Mouse (Mus musculus) kidney, embryonic 15.5 days (tissue): ENCODE data around the gene Idh1. TPM values are rescaled to one million over a fixed set of nuclear protein-coding genes. Genes with fewer than 3 reads are reported as not detected.

Source experiments
- ATAC-seq: fragments of 200-750 bp; cut with Nextera tagmentation; replicated peaks from 2 replicates; pipeline ENCODE4 v1.8.0; 2017; ENCODE audit warnings: moderate TSS enrichment; ENCODE audit not compliant: low FRiP score
- H3K27ac ChIP-seq: fragments of 300-500 bp; sonication (generic); 2 replicates; pipeline ENCODE4 v1.5.1; 2015; ENCODE audit warnings: mild to moderate bottlenecking, inconsistent platforms
- H3K27me3 ChIP-seq: fragments of 300-500 bp; sonication (generic); 2 replicates; pipeline ENCODE4 v1.6.1; 2015; ENCODE audit warnings: inconsistent platforms
- H3K36me3 ChIP-seq: fragments of 300-500 bp; sonication (generic); 2 replicates; pipeline ENCODE4 v1.6.1; 2015; ENCODE audit warnings: inconsistent platforms
- H3K4me1 ChIP-seq: fragments of 300-500 bp; sonication (generic); 2 replicates; pipeline ENCODE4 v1.6.1; 2015; ENCODE audit warnings: inconsistent platforms
- H3K4me2 ChIP-seq: fragments of 300-500 bp; sonication (generic); 2 replicates; pipeline ENCODE4 v1.6.1; 2015; ENCODE audit warnings: moderate library complexity, mild to moderate bottlenecking, inconsistent platforms
- H3K4me3 ChIP-seq: fragments of 300-500 bp; sonication (generic); replicated peaks from 2 replicates; pipeline ENCODE4 v1.5.1; 2015; ENCODE audit warnings: mild to moderate bottlenecking, inconsistent platforms
- H3K9ac ChIP-seq: fragments of 300-500 bp; sonication (generic); 2 replicates; pipeline ENCODE4 v1.6.1; 2015; ENCODE audit warnings: mild to moderate bottlenecking, inconsistent platforms
- H3K9me3 ChIP-seq: fragments of 300-500 bp; sonication (generic); replicated peaks from 2 replicates; pipeline ENCODE4 v1.6.1; 2016; ENCODE audit warnings: inconsistent platforms
- WGBS: fragments of 180-500 bp; shearing (Covaris S2); methylation state at CpG from one replicate; pipeline ENCODE4 v1.1.7; 2015; ENCODE audit warnings: mixed read lengths; 5-methylcytosine and 5-hydroxymethylcytosine counted together
- polyA plus RNA-seq: library from polyadenylated mRNA; unstranded; fragments of >200 nt; fragmentation: Nextera tagmentation; extraction: Ambion mirVana; gene quantifications from 2 replicates; pipeline ENCODE4 v1.2.1, GENCODE M21; 2015

The Idh1 gene
- polyA plus RNA-seq, 1 experiment from 2014 or later: 231 TPM

- no peaks in the 10 kb centered on the region for H3K9me3 ChIP-seq
- 90% methylated on average over 2 of the region's 2 CpGs for WGBS
- H3K9ac ChIP-seq: no peak overlapping the region
- peaks cover 11% of the 10 kb centered on the region for H3K4me1 ChIP-seq
- no peak overlapping the region for H3K4me3 ChIP-seq
- H3K27me3 ChIP-seq: no peaks in the 10 kb centered on the region
- H3K27ac ChIP-seq: no peak overlapping the region
- no peak for ATAC-seq
- H3K4me2 ChIP-seq: no peak overlapping the region
- peaks cover 54% of the 10 kb centered on the region for H3K36me3 ChIP-seq
Observed at GRCm38 (mm10) chr1:65173716-65174115, 12.6 kb downstream of the Idh1 start.

- H3K4me3 ChIP-seq: no peak overlapping the region
- no peak overlapping the region for H3K4me2 ChIP-seq
- H3K27me3 ChIP-seq: no peaks in the 10 kb centered on the region
- 92% methylated on average over 4 of the region's 4 CpGs for WGBS
- no peak for ATAC-seq
- no peaks in the 10 kb centered on the region for H3K9me3 ChIP-seq
- no peak overlapping the region for H3K9ac ChIP-seq
- H3K4me1 ChIP-seq: no peaks in the 10 kb centered on the region
- peaks cover 76% of the 10 kb centered on the region for H3K36me3 ChIP-seq
- H3K27ac ChIP-seq: no peak overlapping the region
Observed at GRCm38 (mm10) chr1:65171579-65171978, 14.7 kb downstream of the Idh1 start.

GRCm38 (mm10) chr1:65169947-65170346 lies 16.4 kb downstream of the Idh1 start:
- ATAC-seq: no peak
- Histone ChIP-seq H3K9me3 (no peaks in the 10 kb centered on the region), H3K27ac (no peak overlapping the region), H3K4me1 (no peaks in the 10 kb centered on the region), H3K4me2 (no peak overlapping the region), H3K9ac (no peak overlapping the region), H3K36me3 (peaks cover 92% of the 10 kb centered on the region), H3K4me3 (no peak overlapping the region), H3K27me3 (no peaks in the 10 kb centered on the region)
- 91% methylated on average over 5 of the region's 5 CpGs for WGBS

GRCm38 (mm10) chr1:65169536-65169935 lies 16.8 kb downstream of the Idh1 start:
- Histone ChIP-seq H3K9me3 (no peaks in the 10 kb centered on the region), H3K4me1 (no peaks in the 10 kb centered on the region), H3K4me2 (no peak overlapping the region), H3K9ac (no peak overlapping the region), H3K4me3 (no peak overlapping the region), H3K36me3 (peaks cover 93% of the 10 kb centered on the region), H3K27me3 (no peaks in the 10 kb centered on the region), H3K27ac (no peak overlapping the region)
- no peak for ATAC-seq
- 90% methylated on average over 7 of the region's 7 CpGs for WGBS

- Histone ChIP-seq H3K27ac (no peak overlapping the region), H3K36me3 (peaks cover 97% of the 10 kb centered on the region), H3K27me3 (no peaks in the 10 kb centered on the region), H3K4me2 (no peak overlapping the region), H3K9ac (no peak overlapping the region), H3K9me3 (no peaks in the 10 kb centered on the region), H3K4me3 (no peak overlapping the region), H3K4me1 (no peaks in the 10 kb centered on the region)
- 88% methylated on average over 1 of the region's 1 CpGs for WGBS
- ATAC-seq: no peak
Observed at GRCm38 (mm10) chr1:65167496-65167895, 18.8 kb downstream of the Idh1 start.

- no peak overlapping the region for H3K4me3 ChIP-seq
- no peak for ATAC-seq
- peaks cover 90% of the 10 kb centered on the region for H3K36me3 ChIP-seq
- H3K4me2 ChIP-seq: no peak overlapping the region
- WGBS: 97% methylated on average over 1 of the region's 1 CpGs
- H3K9me3 ChIP-seq: no peaks in the 10 kb centered on the region
- H3K27me3 ChIP-seq: no peaks in the 10 kb centered on the region
- no peak overlapping the region for H3K27ac ChIP-seq
- no peak overlapping the region for H3K9ac ChIP-seq
- H3K4me1 ChIP-seq: no peaks in the 10 kb centered on the region
Observed at GRCm38 (mm10) chr1:65162210-65162609, 24.1 kb downstream of the Idh1 start.

GRCm38 (mm10) chr1:65156111-65156510 lies 30.2 kb downstream of the Idh1 start:
- Histone ChIP-seq H3K27ac (0 out of 2 replicates have a peak overlapping the region, but pooled peaks have one; percentile 6), H3K36me3 (peaks cover 33% of the 10 kb centered on the region), H3K9me3 (no peaks in the 10 kb centered on the region), H3K27me3 (no peaks in the 10 kb centered on the region), H3K4me2 (no peak overlapping the region), H3K9ac (no peak overlapping the region), H3K4me1 (0 out of 2 replicates have a peak, but pooled peaks cover 4% of the 10 kb centered on the region), H3K4me3 (no peak overlapping the region)
- ATAC-seq: no peak
- WGBS: 94% methylated on average over 5 of the region's 5 CpGs

- H3K4me1 ChIP-seq: 0 out of 2 replicates have a peak, but pooled peaks cover 4% of the 10 kb centered on the region
- no peaks in the 10 kb centered on the region for H3K27me3 ChIP-seq
- no peak overlapping the region for H3K9ac ChIP-seq
- H3K9me3 ChIP-seq: no peaks in the 10 kb centered on the region
- H3K27ac ChIP-seq: peak overlapping the region; percentile 56
- ATAC-seq: peak; percentile 89
- H3K4me2 ChIP-seq: no peak overlapping the region
- no peak overlapping the region for H3K4me3 ChIP-seq
- H3K36me3 ChIP-seq: peaks cover 21% of the 10 kb centered on the region
Observed at GRCm38 (mm10) chr1:65154814-65155213, 31.5 kb downstream of the Idh1 start.

GRCm38 (mm10) chr1:65147971-65148370 lies 38.3 kb downstream of the Idh1 start:
- Histone ChIP-seq H3K4me1 (no peaks in the 10 kb centered on the region), H3K4me3 (no peak overlapping the region), H3K36me3 (no peaks in the 10 kb centered on the region), H3K9me3 (no peaks in the 10 kb centered on the region), H3K4me2 (no peak overlapping the region), H3K27ac (no peak overlapping the region), H3K27me3 (no peaks in the 10 kb centered on the region), H3K9ac (no peak overlapping the region)
- WGBS: 76% methylated on average over 3 of the region's 3 CpGs
- no peak for ATAC-seq

- WGBS: 87% methylated on average over 5 of the region's 5 CpGs
- no peaks in the 10 kb centered on the region for H3K9me3 ChIP-seq
- H3K36me3 ChIP-seq: no peaks in the 10 kb centered on the region
- H3K4me1 ChIP-seq: no peaks in the 10 kb centered on the region
- no peak for ATAC-seq
- no peak overlapping the region for H3K4me3 ChIP-seq
- H3K27ac ChIP-seq: no peak overlapping the region
- no peak overlapping the region for H3K4me2 ChIP-seq
- H3K27me3 ChIP-seq: no peaks in the 10 kb centered on the region
- no peak overlapping the region for H3K9ac ChIP-seq
Observed at GRCm38 (mm10) chr1:65147326-65147725, 39.0 kb downstream of the Idh1 start.

- 57% methylated on average over 2 of the region's 2 CpGs for whole genome bisulfite sequencing
- Histone ChIP-seq H3K4me3 (no peak overlapping the region), H3K27me3 (no peaks in the 10 kb centered on the region), H3K9ac (no peak overlapping the region), H3K36me3 (no peaks in the 10 kb centered on the region), H3K4me2 (no peak overlapping the region), H3K4me1 (no peaks in the 10 kb centered on the region), H3K9me3 (no peaks in the 10 kb centered on the region), H3K27ac (no peak overlapping the region)
- no peak for ATAC-seq
Observed at GRCm38 (mm10) chr1:65146601-65147000, 39.7 kb downstream of the Idh1 start.

GRCm38 (mm10) chr1:65144783-65145182 lies 41.5 kb downstream of the Idh1 start:
- Histone ChIP-seq H3K9me3 (no peaks in the 10 kb centered on the region), H3K9ac (no peak overlapping the region), H3K27me3 (no peaks in the 10 kb centered on the region), H3K36me3 (no peaks in the 10 kb centered on the region), H3K27ac (no peak overlapping the region), H3K4me2 (no peak overlapping the region), H3K4me1 (no peaks in the 10 kb centered on the region), H3K4me3 (no peak overlapping the region)
- WGBS: 73% methylated on average over 2 of the region's 2 CpGs
- ATAC-seq: no peak

- Histone ChIP-seq H3K9ac (no peak overlapping the region), H3K27ac (no peak overlapping the region), H3K9me3 (no peaks in the 10 kb centered on the region), H3K4me2 (no peak overlapping the region), H3K4me3 (no peak overlapping the region), H3K4me1 (no peaks in the 10 kb centered on the region), H3K36me3 (no peaks in the 10 kb centered on the region), H3K27me3 (no peaks in the 10 kb centered on the region)
- WGBS: 68% methylated on average over 6 of the region's 6 CpGs
- no peak for ATAC-seq
Observed at GRCm38 (mm10) chr1:65137560-65137959, 48.7 kb downstream of the Idh1 start.
